Mouse (Mus musculus) intestine, embryonic 14.5 days (tissue): Measurements from ENCODE around the gene Lexm. TPM values are rescaled to one million over a fixed set of nuclear protein-coding genes. Genes with fewer than 3 reads are reported as not detected.

Experiments used
- ATAC-seq: fragments of 200-750 bp; cut with Nextera tagmentation; replicated peaks from 2 replicates; pipeline ENCODE4 v1.8.0; 2017; ENCODE audit warnings: low read depth, moderate number of reproducible peaks, moderate TSS enrichment, moderate library complexity; ENCODE audit not compliant: low FRiP score, low TSS enrichment
- DNase-seq: peaks from one replicate; pipeline ENCODE4 v3.0.0-alpha.2; 2018; ENCODE audit warnings: low spot score
- H3K27ac ChIP-seq: fragments of 300-500 bp; sonication (generic); 2 replicates; pipeline ENCODE4 v1.5.1; 2014; ENCODE audit warnings: low read depth, mild to moderate bottlenecking, control low read depth
- H3K27me3 ChIP-seq: fragments of 300-500 bp; sonication (generic); replicated peaks from 2 replicates; pipeline ENCODE4 v1.6.1; 2014; ENCODE audit warnings: low read length, control low read depth; ENCODE audit not compliant: control insufficient read depth, insufficient read depth
- H3K36me3 ChIP-seq: fragments of 300-500 bp; sonication (generic); 2 replicates; pipeline ENCODE4 v1.6.1; 2014; ENCODE audit warnings: low read length, control low read depth; ENCODE audit not compliant: control insufficient read depth, insufficient read depth
- H3K4me1 ChIP-seq: fragments of 300-500 bp; sonication (generic); replicated peaks from 2 replicates; pipeline ENCODE4 v1.6.1; 2014; ENCODE audit warnings: low read length, control low read depth, mixed read lengths; ENCODE audit not compliant: control insufficient read depth, insufficient read depth
- H3K4me2 ChIP-seq: fragments of 300-500 bp; sonication (generic); 2 replicates; pipeline ENCODE4 v1.6.1; 2014; ENCODE audit warnings: low read length
- H3K4me3 ChIP-seq: fragments of 300-500 bp; sonication (generic); 2 replicates; pipeline ENCODE4 v1.5.1; 2014; ENCODE audit warnings: low read depth, low read length, control low read depth, mixed read lengths
- H3K9ac ChIP-seq: fragments of 300-500 bp; sonication (generic); 2 replicates; pipeline ENCODE4 v1.6.1; 2014; ENCODE audit warnings: mild to moderate bottlenecking, low read length
- H3K9me3 ChIP-seq: fragments of 300-500 bp; sonication (generic); 2 replicates; pipeline ENCODE4 v1.6.1; 2016; ENCODE audit warnings: low read length, control low read depth; ENCODE audit not compliant: control insufficient read depth
- WGBS: fragments of 180-500 bp; shearing (Covaris S2); extraction: QIAGEN DNeasy Blood & Tissue Kit; methylation state at CpG from one replicate; pipeline ENCODE4 v1.1.7; 2014; 5-methylcytosine and 5-hydroxymethylcytosine counted together
- polyA plus RNA-seq: library from polyadenylated mRNA; unstranded; fragments of >200 nt; fragmentation: Nextera tagmentation; extraction: Ambion mirVana; gene quantifications from 2 replicates; pipeline ENCODE4 v1.2.1, GENCODE M21; 2014

Lexm gene
- polyA plus RNA-seq, 1 experiment from 2014 or later = 0.39 TPM

DNA sequence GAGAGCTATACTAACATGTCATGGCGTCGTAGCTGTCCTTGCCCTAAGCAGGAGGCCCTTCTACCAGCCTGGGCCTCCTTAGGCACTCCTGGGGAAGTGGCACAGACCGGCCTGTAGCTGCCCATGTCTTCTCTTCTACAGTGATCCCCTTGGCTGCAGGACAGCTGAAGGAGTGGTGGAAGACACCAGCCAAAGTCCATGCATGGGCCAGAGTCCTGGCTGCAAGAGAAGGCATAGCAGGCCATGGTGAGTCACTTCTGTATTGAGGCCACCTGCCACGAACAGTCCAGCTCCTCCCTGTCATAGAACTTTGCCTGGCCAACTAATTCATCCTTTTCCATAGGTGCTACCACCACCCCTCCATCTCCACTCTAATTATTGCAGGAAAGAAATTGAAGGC lies 1.9 kb upstream of the Lexm start:
- WGBS = 76% methylated on average over 4 of the region's 4 CpGs
- no peak for ATAC-seq

DNA sequence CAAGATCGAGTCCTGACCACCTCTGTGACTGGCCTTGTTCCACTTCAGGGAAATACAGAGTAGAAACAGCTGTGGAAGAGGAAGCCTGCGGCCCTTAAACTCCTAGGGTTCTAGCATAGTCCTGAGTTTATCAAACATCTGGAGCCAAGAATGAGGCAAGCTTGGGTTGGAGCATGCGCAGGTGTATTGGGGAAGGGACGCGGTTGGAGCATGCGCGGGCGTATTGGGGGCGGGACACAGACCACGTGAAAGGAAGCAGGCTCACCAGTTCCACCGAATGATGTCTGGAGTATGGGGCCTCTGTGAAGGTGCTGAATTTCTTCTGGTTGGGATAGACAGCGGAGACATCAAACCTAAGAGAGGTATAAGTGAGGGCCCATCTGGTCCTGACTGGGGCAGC lies 1.4 kb downstream of the Lexm start:
- 75% methylated on average over 12 of the region's 12 CpGs for WGBS

More for the DNA sequence above, 1.9 kb upstream of the Lexm start:
- H3K36me3 ChIP-seq = no peaks in the 10 kb centered on the region
- H3K4me1 ChIP-seq = peaks cover 9% of the 10 kb centered on the region; the same call in 1 of the 2 replicates
- no peak overlapping the region for H3K4me2 ChIP-seq
- H3K27me3 ChIP-seq = peaks cover 26% of the 10 kb centered on the region
- H3K27ac ChIP-seq = no peak overlapping the region
- H3K9ac ChIP-seq = no peak overlapping the region
- no peak for DNase-seq
- H3K9me3 ChIP-seq = no peaks in the 10 kb centered on the region
- H3K4me3 ChIP-seq = no peak overlapping the region

DNA sequence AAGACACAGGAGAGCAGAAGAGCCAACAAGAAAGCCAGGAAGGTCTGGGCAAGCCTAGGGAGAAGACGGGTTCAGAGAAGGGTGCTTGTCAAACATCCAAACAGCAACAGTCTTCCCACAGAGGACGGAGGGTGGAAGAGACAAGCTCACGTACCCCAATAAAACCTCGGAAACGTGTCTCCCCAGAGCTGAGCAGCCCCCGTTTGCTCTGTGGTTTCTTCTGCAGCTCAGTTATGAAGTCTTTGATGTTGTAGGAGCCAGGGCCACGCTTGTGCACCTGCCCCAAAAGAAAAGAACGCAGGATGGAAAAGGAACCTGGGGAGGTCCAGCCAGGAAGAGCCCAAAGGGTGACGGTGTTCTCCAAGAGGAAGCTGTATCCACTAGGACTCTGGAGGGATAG lies 2.2 kb downstream of the Lexm start:
- 78% methylated on average over 9 of the region's 9 CpGs for WGBS
- DNase-seq = no peak
- no peak overlapping the region for H3K9ac ChIP-seq
- peaks cover 9% of the 10 kb centered on the region; the same call in 1 of the 2 replicates for H3K4me1 ChIP-seq
- no peaks in the 10 kb centered on the region for H3K9me3 ChIP-seq
- ATAC-seq = no peak
- no peak overlapping the region for H3K4me2 ChIP-seq
- H3K27me3 ChIP-seq = no peaks in the 10 kb centered on the region
- H3K4me3 ChIP-seq = no peak overlapping the region
- H3K36me3 ChIP-seq = no peaks in the 10 kb centered on the region
- no peak overlapping the region for H3K27ac ChIP-seq

More for the DNA sequence above, 1.4 kb downstream of the Lexm start:
- no peak overlapping the region for H3K9ac ChIP-seq
- no peak overlapping the region for H3K4me2 ChIP-seq
- no peak overlapping the region for H3K27ac ChIP-seq
- DNase-seq (no peak), ATAC-seq (no peak)
- no peaks in the 10 kb centered on the region; the same call in 1 of the 2 replicates for H3K27me3 ChIP-seq
- no peaks in the 10 kb centered on the region for H3K9me3 ChIP-seq
- no peak overlapping the region for H3K4me3 ChIP-seq
- no peaks in the 10 kb centered on the region for H3K36me3 ChIP-seq
- peaks cover 9% of the 10 kb centered on the region; the same call in 1 of the 2 replicates for H3K4me1 ChIP-seq

DNA sequence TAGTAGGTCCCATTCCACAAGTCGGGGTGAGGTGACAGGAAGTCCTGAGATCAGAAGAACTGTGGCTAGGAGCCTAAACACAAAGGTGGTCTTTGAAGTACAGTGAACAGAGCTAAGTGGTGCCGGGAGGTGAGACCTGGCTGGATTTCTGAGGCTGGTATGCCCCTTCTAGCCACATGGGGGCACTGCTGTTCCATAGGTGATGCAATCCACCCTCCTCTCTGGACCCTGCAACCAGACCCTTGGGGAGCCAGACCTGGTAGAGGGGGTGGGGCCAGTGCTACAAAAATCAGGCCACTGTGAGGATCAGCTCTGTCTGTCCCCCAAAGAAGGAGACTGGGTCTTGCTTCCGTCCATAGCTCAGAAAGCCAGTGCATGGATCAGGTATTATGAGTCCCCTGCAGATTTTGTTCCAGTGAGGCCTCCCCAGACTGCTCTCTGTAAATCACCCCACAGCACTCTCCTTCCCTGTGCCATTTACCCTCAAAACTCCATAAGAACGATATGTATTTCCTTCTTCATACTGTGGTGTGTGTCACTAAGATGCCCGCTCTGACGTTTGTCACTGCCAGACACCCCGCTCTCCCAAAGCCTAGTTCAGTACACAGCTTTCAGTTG lies 2.8 kb downstream of the Lexm start:
- Histone ChIP-seq H3K4me3 (no peak overlapping the region), H3K4me2 (no peak overlapping the region), H3K27ac (no peak overlapping the region), H3K9me3 (no peaks in the 10 kb centered on the region), H3K27me3 (no peaks in the 10 kb centered on the region), H3K36me3 (no peaks in the 10 kb centered on the region), H3K9ac (no peak overlapping the region), H3K4me1 (peaks cover 9% of the 10 kb centered on the region; the same call in 1 of the 2 replicates)
- peak; percentile 52; the same call in 1 of the 2 replicates for ATAC-seq
- WGBS = 40% methylated on average over 7 of the region's 7 CpGs
- DNase-seq = peak; percentile 88

GRCm38 (mm10) chr4:106613560-106613959 lies 3.5 kb downstream of the Lexm start:
- no peak for ATAC-seq
- peaks cover 9% of the 10 kb centered on the region; the same call in 1 of the 2 replicates for H3K4me1 ChIP-seq
- 65% methylated on average over 3 of the region's 3 CpGs for WGBS
- H3K36me3 ChIP-seq = no peaks in the 10 kb centered on the region
- H3K27ac ChIP-seq = no peak overlapping the region
- H3K9ac ChIP-seq = no peak overlapping the region
- H3K9me3 ChIP-seq = no peaks in the 10 kb centered on the region
- no peak overlapping the region for H3K4me2 ChIP-seq
- no peak for DNase-seq
- H3K27me3 ChIP-seq = no peaks in the 10 kb centered on the region
- H3K4me3 ChIP-seq = no peak overlapping the region

DNA sequence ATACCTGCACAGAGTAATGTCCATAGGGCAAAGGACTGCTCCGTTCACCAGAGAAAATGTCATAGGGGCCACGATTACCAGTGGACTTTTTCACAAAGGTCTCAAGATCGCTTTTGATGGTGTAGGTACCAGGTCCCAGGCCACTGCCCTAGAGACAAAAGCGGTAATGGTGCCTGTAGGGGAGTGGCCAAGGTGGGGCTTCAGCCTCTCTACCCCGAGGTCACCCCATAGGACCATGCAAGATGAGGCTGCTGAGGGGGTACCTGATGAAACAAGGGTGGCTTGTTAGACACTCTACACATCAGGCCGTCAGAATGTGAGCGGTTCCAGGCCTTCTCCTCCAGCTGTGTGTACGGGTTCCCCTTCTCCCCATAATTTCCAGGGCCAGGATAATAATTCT lies 3.9 kb downstream of the Lexm start:
- no peak for DNase-seq

DNA sequence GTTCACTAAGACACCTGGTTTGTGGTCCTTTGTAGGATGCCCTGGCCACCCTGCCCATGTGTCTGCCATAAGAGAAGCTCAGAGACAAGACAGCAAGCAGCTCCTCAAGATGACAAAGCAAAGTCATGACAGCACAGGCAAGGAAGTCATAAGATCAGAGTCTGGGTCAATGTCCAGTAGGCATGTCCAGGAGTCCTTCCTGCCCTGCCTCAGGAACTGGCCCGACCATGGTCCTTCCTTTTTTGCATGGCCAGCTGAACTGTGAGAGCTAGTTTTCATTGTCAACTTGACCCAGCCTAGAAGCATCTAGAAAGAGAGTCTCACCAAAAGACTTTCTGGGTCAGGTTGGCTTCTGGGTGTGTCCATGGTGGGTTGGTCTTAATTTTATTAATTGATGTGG lies 9.1 kb downstream of the Lexm start:
- no peaks in the 10 kb centered on the region for H3K4me1 ChIP-seq
- H3K9me3 ChIP-seq = no peaks in the 10 kb centered on the region
- no peak for DNase-seq
- H3K9ac ChIP-seq = no peak overlapping the region
- H3K4me3 ChIP-seq = no peak overlapping the region
- 82% methylated on average over 1 of the region's 1 CpGs for WGBS
- ATAC-seq = no peak
- H3K36me3 ChIP-seq = no peaks in the 10 kb centered on the region
- no peak overlapping the region for H3K27ac ChIP-seq
- no peak overlapping the region for H3K4me2 ChIP-seq
- H3K27me3 ChIP-seq = no peaks in the 10 kb centered on the region

More for the DNA sequence above, 3.9 kb downstream of the Lexm start:
- Histone ChIP-seq H3K9ac (no peak overlapping the region), H3K36me3 (no peaks in the 10 kb centered on the region), H3K4me3 (no peak overlapping the region), H3K4me2 (no peak overlapping the region), H3K9me3 (no peaks in the 10 kb centered on the region), H3K4me1 (peaks cover 9% of the 10 kb centered on the region; the same call in 1 of the 2 replicates), H3K27ac (no peak overlapping the region), H3K27me3 (no peaks in the 10 kb centered on the region)
- WGBS = 79% methylated on average over 8 of the region's 8 CpGs
- no peak for ATAC-seq

DNA sequence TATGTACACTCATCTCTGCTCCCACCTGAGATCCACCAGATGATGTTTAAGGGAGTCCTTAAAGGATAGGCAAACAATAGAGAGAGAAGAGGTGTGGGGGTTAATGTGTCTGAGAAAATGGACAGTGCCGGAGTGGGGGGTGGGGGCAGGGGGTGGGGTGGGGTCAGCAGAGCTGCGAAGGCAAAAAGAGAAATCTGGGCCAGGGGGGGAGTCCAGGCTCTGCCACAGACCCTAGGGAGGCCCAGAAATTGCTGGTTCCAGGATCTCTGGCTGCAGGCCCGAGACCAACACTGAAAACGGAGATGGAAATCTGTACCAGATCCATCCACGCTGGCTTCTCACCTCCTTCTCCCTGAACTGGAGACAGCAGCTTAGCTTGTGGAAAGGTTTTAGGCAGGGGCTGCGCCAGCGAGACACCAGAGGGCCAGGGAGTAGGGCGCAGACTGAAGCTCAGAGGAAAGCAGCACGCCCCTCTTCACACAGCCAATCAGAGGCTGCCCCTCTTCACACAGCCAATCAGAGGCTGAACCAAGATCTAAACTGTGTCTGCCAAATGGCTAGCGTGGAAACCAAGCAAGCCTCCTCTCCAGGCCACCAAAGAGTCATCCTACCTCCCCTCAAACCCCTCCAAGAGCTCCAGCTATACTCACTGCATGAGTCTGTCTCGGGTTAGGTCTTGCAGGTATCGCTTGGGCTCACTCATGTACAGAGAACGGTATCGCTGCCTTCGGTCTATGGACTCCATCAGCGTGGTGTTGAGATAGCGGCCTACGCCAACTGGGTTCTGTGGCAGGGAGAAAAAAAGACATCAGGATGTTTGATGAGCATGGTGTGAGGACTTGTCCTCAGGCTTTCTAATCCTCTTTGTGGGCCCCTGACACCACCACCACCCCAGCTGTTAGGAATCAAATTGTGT lies 10.1 kb downstream of the Lexm start:
- Histone ChIP-seq H3K9ac (no peak overlapping the region), H3K27ac (no peak overlapping the region), H3K4me1 (no peaks in the 10 kb centered on the region), H3K27me3 (no peaks in the 10 kb centered on the region), H3K36me3 (no peaks in the 10 kb centered on the region), H3K9me3 (no peaks in the 10 kb centered on the region), H3K4me2 (peak overlapping the region; percentile 29; the same call in 1 of the 2 replicates), H3K4me3 (0 out of 2 replicates have a peak overlapping the region, but pooled peaks have one; percentile 6)
- DNase-seq (no peak), ATAC-seq (peak; percentile 83)
- 39% methylated on average over 18 of the region's 18 CpGs for WGBS
